Mouse (Mus musculus) E14TG2a.4 (cell line): Measurements from ENCODE around the gene Cep170.

Experiments
- H3K27me3 ChIP-seq: 2 replicates; pipeline ENCODE4 v1.6.1; 2014; ENCODE audit warnings: low read length, control low read depth; ENCODE audit not compliant: insufficient read depth
- H3K36me3 ChIP-seq: 2 replicates; pipeline ENCODE4 v1.6.1; 2014; ENCODE audit warnings: low read length, control low read depth; ENCODE audit not compliant: insufficient read depth
- H3K4me1 ChIP-seq: replicated peaks from 2 replicates; pipeline ENCODE4 v1.6.1; 2014; ENCODE audit warnings: low read depth, low read length, control low read depth
- H3K4me3 ChIP-seq: replicated peaks from 2 replicates; pipeline ENCODE4 v1.5.1; 2014; ENCODE audit warnings: mild to moderate bottlenecking, low read length
- H3K9me3 ChIP-seq: 2 replicates; pipeline ENCODE4 v1.6.1; 2014; ENCODE audit warnings: low read length, control low read depth
- CTCF ChIP-seq: conservative IDR thresholded peaks from 2 replicates; pipeline ENCODE4 v1.5.1; 2014; ENCODE audit warnings: low read length
- NANOG ChIP-seq: IDR thresholded peaks from 2 replicates; pipeline ENCODE4 v1.6.1; 2014; ENCODE audit warnings: borderline replicate concordance, low read length, mixed read lengths
- POU5F1 ChIP-seq: IDR thresholded peaks from 2 replicates; pipeline ENCODE4 v1.6.1; 2014; ENCODE audit warnings: low read length, borderline replicate concordance

Cep170 gene

DNA sequence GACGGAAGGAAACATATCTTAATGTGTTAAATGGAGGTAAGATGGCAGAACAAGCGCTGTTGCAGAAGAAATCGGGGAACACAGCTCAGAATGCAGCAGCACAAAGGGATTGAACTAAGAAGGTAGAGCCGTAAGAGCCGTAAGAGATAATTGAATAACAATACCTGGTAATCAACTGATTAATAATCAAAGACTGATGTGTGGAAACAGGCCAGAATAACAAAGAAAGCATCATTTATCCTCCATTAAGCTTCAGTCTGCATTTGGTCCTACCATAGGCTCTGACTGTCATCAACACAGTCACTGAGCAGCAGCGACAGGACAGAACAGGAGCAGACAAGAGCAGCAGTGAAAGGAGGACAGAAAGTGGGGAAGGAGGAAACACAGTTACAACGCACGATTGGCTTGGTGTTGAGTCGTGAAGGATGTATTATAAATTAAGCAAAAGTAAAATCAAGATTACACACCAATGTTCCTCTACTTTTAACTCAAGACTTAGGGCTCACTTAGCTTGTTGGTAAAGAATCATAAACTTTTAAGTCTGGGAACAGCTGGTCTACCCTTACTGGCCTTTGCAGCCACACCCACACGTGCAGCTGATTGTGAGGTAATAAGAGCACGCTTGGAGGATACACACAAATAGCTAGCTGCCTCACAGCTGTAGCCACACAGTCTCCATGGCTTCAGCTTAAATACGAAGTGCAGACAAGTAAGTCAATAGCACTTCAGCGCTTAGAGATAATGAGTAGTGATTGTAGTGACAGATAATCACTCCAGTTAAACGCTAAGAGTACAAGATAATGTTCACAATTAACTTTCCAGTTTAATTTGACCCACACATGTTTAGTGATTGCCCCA lies 59.8 kb downstream of the Cep170 start:
- no peak overlapping the region for H3K4me3 ChIP-seq
- H3K4me1 ChIP-seq, result peaks cover 11% of the 10 kb centered on the region; the same call in 1 of the 2 replicates
- H3K9me3 ChIP-seq, result no peaks in the 10 kb centered on the region
- peaks cover 36% of the 10 kb centered on the region for H3K36me3 ChIP-seq
- no peak for TF ChIP-seq CTCF
- peak; percentile 29; the same call in 1 of the 2 replicates for TF ChIP-seq POU5F1
- TF ChIP-seq NANOG, result peak; percentile 93
- H3K27me3 ChIP-seq, result no peaks in the 10 kb centered on the region

DNA sequence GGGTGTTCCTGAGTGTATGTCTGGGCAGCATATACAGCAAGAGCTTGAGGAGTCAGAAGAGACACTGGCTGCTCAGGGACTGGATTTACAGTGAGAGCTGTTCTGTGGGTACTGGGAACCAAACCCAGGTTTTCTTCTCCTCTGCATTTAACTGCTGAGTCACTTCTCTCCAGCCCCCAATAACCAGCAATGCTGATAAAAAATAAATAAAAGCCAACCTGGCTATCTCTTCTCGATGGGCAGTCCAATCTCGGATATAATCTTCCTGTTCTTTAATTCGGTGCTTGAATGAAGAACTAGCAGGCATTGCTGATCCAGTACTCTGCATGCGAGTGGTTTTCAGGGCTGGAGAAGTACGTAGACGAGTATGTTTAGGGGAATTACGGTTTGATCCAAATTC lies 64.2 kb downstream of the Cep170 start:
- Histone ChIP-seq H3K36me3 (peaks cover 14% of the 10 kb centered on the region), H3K4me3 (no peak overlapping the region)

DNA sequence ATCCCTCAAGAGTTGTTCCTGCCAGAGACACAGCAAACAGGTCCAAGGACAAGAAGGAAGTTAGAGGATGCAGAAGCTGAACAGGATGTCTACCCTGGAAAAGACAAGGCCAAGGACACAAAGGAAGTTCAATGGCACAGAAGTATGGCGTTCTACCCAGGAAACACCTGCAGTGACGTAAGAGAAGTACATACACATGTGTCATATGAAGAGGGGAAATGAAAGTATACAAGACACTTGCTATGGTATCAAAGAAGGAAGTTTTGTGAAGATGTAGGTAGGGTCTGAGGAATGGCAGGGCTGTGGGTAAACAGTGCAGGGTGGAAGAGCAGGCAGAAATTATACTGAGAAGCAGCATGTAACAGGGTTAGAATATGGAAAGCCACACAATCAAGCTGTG lies 81.0 kb downstream of the Cep170 start:
- peaks cover 41% of the 10 kb centered on the region for H3K36me3 ChIP-seq
- H3K27me3 ChIP-seq, result no peaks in the 10 kb centered on the region
- H3K4me1 ChIP-seq, result no peaks in the 10 kb centered on the region
- TF ChIP-seq POU5F1 (no peak), CTCF (no peak), NANOG (no peak)
- no peak overlapping the region for H3K4me3 ChIP-seq
- H3K9me3 ChIP-seq, result no peaks in the 10 kb centered on the region

More for the DNA sequence above, 64.2 kb downstream of the Cep170 start:
- H3K4me1 ChIP-seq, result peaks cover 11% of the 10 kb centered on the region; the same call in 1 of the 2 replicates
- no peaks in the 10 kb centered on the region for H3K9me3 ChIP-seq
- no peaks in the 10 kb centered on the region for H3K27me3 ChIP-seq
- TF ChIP-seq CTCF (no peak), POU5F1 (no peak), NANOG (no peak)

DNA sequence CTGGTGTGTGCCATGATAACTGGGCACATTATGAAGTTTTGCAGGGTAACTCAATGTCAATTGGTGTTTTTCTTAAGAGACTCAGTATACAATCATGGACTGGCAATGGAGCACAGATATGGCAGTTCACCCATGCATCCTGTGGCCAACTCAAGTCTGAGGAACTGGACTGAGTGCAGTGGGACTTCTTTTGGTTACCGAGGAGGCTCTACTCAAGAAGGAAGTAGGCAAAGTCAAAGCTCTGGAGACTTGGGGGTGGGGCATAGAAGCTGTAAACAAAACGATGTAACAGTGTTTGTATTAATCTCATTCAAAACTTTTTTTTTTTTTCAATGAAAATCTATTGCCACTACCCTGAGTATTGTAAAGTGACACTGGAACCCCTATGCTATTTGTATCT lies 83.3 kb downstream of the Cep170 start:
- H3K27me3 ChIP-seq, result no peaks in the 10 kb centered on the region
- peaks cover 24% of the 10 kb centered on the region for H3K36me3 ChIP-seq
- H3K4me1 ChIP-seq, result peaks cover 6% of the 10 kb centered on the region
- TF ChIP-seq CTCF (no peak), NANOG (no peak), POU5F1 (no peak)
- no peak overlapping the region for H3K4me3 ChIP-seq
- H3K9me3 ChIP-seq, result no peaks in the 10 kb centered on the region

DNA sequence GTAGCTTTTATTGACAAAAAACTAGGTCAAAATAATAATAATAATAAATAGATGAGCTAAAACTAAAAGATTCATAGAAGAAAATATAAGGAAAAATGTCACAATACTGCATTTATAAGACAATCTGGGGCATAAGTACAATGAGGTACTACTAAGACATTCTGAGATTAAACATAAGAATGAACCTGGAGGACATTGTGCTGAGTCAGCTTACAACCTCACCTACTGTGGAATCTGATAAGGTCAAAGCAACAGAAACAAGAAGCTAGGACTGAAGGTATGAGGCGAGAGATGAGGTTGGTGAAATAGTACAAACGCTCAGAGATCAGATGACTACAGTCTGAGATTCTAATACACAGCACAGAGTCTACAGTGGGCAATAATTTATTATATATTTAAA lies 86.5 kb downstream of the Cep170 start:
- Histone ChIP-seq H3K9me3 (no peaks in the 10 kb centered on the region), H3K4me3 (no peak overlapping the region), H3K4me1 (peaks cover 22% of the 10 kb centered on the region), H3K36me3 (peaks cover 7% of the 10 kb centered on the region), H3K27me3 (no peaks in the 10 kb centered on the region)
- TF ChIP-seq NANOG (no peak), CTCF (no peak), POU5F1 (no peak)

DNA sequence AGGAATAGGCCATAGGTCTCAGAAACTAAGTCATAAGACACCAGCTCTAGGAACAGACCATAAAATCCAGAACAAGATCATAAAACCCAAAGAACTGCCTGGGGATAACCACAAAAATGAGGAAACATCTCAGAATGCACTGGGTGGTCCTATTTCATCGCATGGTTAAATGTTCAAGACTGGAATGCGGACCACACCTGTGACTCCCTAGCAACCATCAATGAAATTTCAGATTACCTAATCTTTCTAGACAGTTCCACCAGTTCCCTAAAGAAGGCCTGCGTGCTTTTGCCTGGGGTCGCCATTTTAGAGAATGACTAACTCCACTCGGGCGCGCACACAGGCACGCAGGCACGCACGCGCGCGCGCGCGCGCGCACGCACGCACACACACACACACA lies 89.1 kb downstream of the Cep170 start:
- Histone ChIP-seq H3K27me3 (no peaks in the 10 kb centered on the region), H3K36me3 (no peaks in the 10 kb centered on the region), H3K4me3 (no peak overlapping the region), H3K9me3 (peaks cover 9% of the 10 kb centered on the region), H3K4me1 (peaks cover 22% of the 10 kb centered on the region)
- TF ChIP-seq CTCF (no peak), NANOG (no peak), POU5F1 (no peak)

DNA sequence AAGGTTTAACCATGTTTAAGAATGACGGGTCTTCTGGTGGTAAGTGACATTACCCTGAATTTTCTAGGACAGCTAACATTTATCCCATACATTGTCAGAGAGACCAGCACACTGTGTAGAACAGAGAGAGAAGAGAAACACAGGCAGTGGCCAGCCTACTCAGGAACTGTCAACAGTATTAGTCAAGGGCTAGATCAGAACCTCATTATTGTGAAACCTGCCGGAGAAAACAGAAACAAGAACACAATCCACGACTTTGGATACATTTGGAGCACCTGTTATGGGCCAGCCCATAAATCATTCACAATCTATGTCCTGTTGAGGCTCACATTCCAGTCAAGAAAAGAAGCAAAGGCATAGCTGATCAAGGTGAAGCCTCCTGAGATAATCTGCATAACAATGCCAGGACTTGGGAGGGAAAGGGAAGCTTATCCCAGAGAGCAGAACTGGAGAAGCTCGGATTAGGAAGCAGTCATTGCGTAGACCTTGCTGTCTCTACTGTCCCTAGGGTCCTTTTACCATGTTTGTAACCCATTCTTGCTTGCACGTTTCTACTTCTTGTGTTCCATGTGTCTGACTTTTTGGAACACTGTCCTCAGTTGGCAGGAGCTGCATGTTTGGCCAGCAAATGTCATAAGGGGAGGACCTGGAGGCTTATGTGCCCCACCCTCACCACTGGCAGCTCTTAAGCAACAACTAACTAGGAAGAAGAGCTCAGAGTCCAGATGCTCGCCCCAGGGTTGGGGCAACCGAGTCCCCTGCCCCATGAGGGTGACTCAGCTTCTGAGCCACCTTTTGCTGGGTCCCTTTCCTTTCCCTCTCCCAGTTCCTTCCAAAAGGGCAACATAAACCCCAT lies 89.8 kb downstream of the Cep170 start:
- Histone ChIP-seq H3K4me3 (no peak overlapping the region), H3K36me3 (no peaks in the 10 kb centered on the region), H3K9me3 (peaks cover 16% of the 10 kb centered on the region), H3K4me1 (peaks cover 22% of the 10 kb centered on the region), H3K27me3 (no peaks in the 10 kb centered on the region)
- TF ChIP-seq CTCF (no peak), POU5F1 (no peak), NANOG (no peak)

DNA sequence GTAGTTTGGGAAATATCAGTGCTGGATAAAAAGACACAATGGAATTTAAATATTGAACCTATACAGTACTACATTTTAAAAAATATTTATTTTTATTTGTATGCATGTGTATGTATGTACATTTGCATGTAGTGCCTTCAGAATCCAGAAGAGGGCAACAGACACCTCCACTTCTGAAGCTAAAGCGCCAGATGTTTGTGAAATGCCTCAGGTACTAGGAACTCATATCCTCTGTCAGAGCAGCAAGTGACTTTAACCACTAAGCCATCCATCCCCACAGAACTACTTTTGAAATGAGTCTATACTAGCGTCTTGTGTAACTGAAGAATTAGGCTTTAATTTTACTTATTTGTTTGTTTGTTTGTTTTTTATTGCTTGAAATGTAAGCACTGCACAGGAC lies 101.4 kb downstream of the Cep170 start:
- H3K4me3 ChIP-seq, result no peak overlapping the region
- no peaks in the 10 kb centered on the region for H3K9me3 ChIP-seq
- no peaks in the 10 kb centered on the region for H3K4me1 ChIP-seq
- no peaks in the 10 kb centered on the region for H3K27me3 ChIP-seq
- H3K36me3 ChIP-seq, result no peaks in the 10 kb centered on the region
- TF ChIP-seq CTCF (peak; percentile 57), POU5F1 (no peak)
